Comparison of ENCODE assay signal across 14 mouse cellular contexts in genomic region chr13:55948591-55948990, GRCm38 (mm10).
"Had no signal": no experiment of that assay in that cellular context is flagged by ENCODE, and none has a peak within 500 bp of the region (broad histone marks: within the 10 kb centered on the region; RNA-seq: fewer than 3 reads in every experiment).

No protein-coding gene starts in this region.

- H3K9me3 ChIP-seq: kidney, embryonic 15.5 days; limb, embryonic 10.5 days; liver, embryonic 15.5 days; neural tube, embryonic 12.5 days had no signal

- H3K4me2 ChIP-seq: kidney, embryonic 15.5 days; liver, embryonic 11.5 days; liver, embryonic 15.5 days; lung, embryonic 14.5 days; neural tube, embryonic 12.5 days had no signal

- H3K9ac ChIP-seq: kidney, embryonic 15.5 days; liver, embryonic 15.5 days; lung, embryonic 14.5 days; neural tube, embryonic 12.5 days had no signal

- DNase-seq: kidney, adult 2 months; kidney, postnatal 14 days; lung, embryonic 14.5 days; lung, postnatal 10 days; lung, postnatal 4 days; right cerebral cortex, adult 18-20 months; right cerebral cortex, postnatal 25 days had no signal

- H3K4me3 ChIP-seq: kidney, embryonic 15.5 days; left cerebral cortex, adult 2 months; limb, embryonic 10.5 days; liver, embryonic 15.5 days; myocyte; neural tube, embryonic 12.5 days had no signal

- H3K4me1 ChIP-seq: kidney, embryonic 15.5 days; liver, embryonic 15.5 days; neural tube, embryonic 12.5 days had no signal

- H3K27me3 ChIP-seq: kidney, embryonic 15.5 days; liver, embryonic 15.5 days; neural tube, embryonic 12.5 days had no signal

- H3K36me3 ChIP-seq: kidney, embryonic 15.5 days; limb, embryonic 10.5 days; liver, embryonic 15.5 days; neural tube, embryonic 12.5 days had no signal

- H3K27ac ChIP-seq: kidney, embryonic 15.5 days; left cerebral cortex, adult 2 months; limb, embryonic 10.5 days; liver, embryonic 15.5 days; neural tube, embryonic 12.5 days had no signal
